Mouse (Mus musculus): ENCODE results near the gene Laptm4a. TPM values are rescaled to one million over a fixed set of nuclear protein-coding genes. Genes with fewer than 3 reads are reported as not detected.

Laptm4a gene
- polyA plus RNA-seq, 1 experiment from 2014 or later: 215 TPM

DNA sequence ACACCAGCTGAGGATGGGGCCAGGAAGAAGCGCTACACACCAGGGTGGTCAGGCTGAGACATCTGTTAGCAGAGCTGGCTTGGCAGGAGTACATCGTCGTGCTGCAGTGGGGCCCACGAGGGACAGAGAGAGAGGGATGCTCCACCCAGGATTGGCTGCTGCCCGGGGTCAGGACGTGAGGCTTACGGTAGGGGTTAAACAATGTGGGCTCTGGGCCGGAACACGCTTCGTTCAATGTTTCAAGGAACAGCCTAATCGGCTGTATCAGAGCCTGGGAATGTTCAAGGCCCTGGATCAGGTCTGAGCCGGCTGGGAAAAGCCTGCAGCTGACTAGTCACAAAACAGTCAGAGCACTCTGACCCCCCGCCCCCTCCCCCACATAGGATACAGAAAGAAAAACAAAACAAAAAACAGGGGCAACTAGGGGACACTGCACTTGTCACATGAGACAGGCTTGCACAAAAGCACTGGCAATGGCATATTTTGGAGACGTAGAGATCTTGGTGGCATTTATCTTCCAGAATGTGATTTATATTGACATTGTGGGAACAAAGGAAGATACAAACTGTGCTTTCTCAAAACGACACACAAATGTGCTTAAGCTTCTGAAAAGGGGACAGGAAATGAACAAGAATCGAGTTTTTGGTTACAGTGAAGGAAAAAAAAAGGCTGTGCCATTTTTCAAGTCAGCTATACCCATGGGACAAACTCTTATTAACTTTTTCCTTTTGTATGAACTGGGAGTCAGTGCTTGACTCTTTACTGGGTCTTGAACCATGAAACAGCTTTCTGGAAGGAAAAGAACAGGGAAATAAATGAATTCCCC is 8.4 kb upstream of the Laptm4a start:
- Histone ChIP-seq H3K4me2 (peak overlapping the region; percentile 33; the same call in 1 of the 2 replicates), H3K27ac (ENCODE audit: low read depth) (peak overlapping the region; percentile 78; the same call in 1 of the 2 replicates), H3K9ac (peak overlapping the region; percentile 30; the same call in 1 of the 2 replicates), H3K4me3 (ENCODE audit: low read depth, low read length) (no peak overlapping the region), H3K27me3 (ENCODE audit: insufficient read depth, low read length) (no peaks in the 10 kb centered on the region), H3K4me1 (ENCODE audit: insufficient read depth) (peaks cover 19% of the 10 kb centered on the region), H3K36me3 (ENCODE audit: insufficient read depth) (no peaks in the 10 kb centered on the region), H3K9me3 (ENCODE audit: low read depth, low read length) (no peaks in the 10 kb centered on the region)
- DNase-seq (peak; percentile 68), ATAC-seq (ENCODE audit: insufficient read depth) (peak; percentile 70)
- WGBS: 14% methylated on average over 16 of the region's 16 CpGs
- no peak for TF ChIP-seq CTCF (IDR thresholded peaks at IDR 0.05; ENCODE audit: low read depth)

DNA sequence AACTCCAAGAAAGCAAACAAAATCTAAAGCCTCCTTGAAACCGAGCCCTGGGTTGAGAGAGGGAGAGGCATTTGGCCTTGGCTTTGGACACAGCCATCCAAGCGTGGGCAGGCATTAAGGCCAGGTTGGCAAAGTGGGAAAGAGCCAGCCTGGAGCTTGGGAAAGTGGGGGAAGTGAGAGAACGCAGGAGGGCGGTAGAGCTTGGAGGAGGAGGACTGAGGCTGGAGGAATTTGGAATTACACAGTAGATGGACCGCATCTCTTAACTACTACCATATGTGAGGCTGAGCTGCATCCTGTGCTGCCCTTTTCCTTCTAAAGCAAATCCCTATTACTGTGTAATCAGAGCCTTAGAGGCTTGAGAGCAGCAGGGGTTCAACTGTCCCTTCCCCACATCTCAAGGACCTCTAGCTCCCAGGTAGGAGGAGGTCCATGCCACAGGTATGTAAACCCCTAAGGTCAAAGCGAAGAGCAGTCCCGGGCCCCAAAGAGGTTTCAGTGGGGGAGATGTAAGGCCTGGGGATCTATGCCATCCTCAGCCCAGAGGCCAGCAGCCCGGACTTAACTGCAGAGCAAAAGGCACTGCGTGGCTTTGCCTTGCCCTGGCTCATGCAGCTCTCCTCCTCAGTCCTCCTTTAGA is 7.6 kb upstream of the Laptm4a start:
- H3K4me1 ChIP-seq (ENCODE audit: insufficient read depth): peaks cover 19% of the 10 kb centered on the region
- no peaks in the 10 kb centered on the region for H3K9me3 ChIP-seq (ENCODE audit: low read depth, low read length)
- TF ChIP-seq CTCF (IDR thresholded peaks at IDR 0.05; ENCODE audit: low read depth): no peak
- peak; percentile 32; the same call in 1 of the 2 replicates for ATAC-seq (ENCODE audit: insufficient read depth)
- H3K4me3 ChIP-seq (ENCODE audit: low read depth, low read length): no peak overlapping the region
- H3K36me3 ChIP-seq (ENCODE audit: insufficient read depth): no peaks in the 10 kb centered on the region
- H3K27me3 ChIP-seq (ENCODE audit: insufficient read depth, low read length): no peaks in the 10 kb centered on the region
- H3K4me2 ChIP-seq: no peak overlapping the region
- H3K9ac ChIP-seq: no peak overlapping the region
- 50% methylated on average over 9 of the region's 9 CpGs for WGBS
- DNase-seq: no peak
- H3K27ac ChIP-seq (ENCODE audit: low read depth): peak overlapping the region; percentile 78; the same call in 1 of the 2 replicates

DNA sequence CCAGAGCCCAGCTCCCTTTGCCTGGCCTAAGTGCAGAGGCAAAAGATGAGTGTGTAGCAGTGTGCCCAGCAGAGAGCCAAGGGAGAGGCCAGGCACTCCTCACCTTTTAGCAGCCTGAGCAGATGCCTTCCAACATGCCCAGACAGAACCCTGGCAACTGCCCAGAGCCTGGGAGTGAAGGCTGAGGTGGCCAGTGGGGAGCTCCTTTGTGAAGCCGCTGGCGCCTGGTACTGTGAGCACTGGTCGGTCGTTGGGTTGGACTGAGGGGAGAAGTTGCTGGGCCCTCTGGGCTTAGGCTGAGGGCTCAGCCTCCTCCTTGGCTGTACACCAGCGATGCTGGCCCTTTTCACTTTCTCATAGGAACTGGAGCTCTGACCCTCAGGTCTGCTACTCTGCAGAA is 5.1 kb upstream of the Laptm4a start:
- Histone ChIP-seq H3K27ac (ENCODE audit: low read depth) (peak overlapping the region; percentile 78), H3K4me2 (no peak overlapping the region; the same call in 1 of the 2 replicates), H3K9ac (0 out of 2 replicates have a peak overlapping the region, but pooled peaks have one; percentile 18), H3K36me3 (ENCODE audit: insufficient read depth) (no peaks in the 10 kb centered on the region), H3K4me1 (ENCODE audit: insufficient read depth) (peaks cover 22% of the 10 kb centered on the region), H3K4me3 (ENCODE audit: low read depth, low read length) (no peak overlapping the region), H3K27me3 (ENCODE audit: insufficient read depth, low read length) (no peaks in the 10 kb centered on the region), H3K9me3 (ENCODE audit: low read depth, low read length) (no peaks in the 10 kb centered on the region)
- DNase-seq (peak; percentile 43), ATAC-seq (ENCODE audit: insufficient read depth) (peak; percentile 7; the same call in 1 of the 2 replicates)
- TF ChIP-seq CTCF (IDR thresholded peaks at IDR 0.05; ENCODE audit: low read depth): no peak
- WGBS: 49% methylated on average over 5 of the region's 5 CpGs

DNA sequence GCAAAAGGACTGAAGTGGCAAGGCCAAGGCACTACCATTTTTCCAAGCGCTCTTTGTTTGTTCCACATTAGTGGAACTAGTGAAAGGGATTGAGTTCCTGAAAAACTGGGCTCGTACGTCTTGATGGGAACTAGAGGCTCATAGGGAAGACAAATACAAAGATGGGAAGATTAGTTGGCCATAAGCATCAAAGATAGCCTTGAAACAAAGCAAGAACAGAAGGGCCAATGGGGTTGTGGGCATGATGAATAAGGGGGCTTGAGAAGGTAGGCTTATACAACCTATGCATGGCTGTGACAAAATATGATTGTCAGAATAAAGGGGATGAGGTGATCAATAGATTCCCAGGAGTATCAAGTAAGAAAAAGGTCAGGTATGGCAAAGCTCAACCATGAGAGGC is 2.2 kb upstream of the Laptm4a start:
- WGBS: 93% methylated on average over 3 of the region's 3 CpGs
- no peaks in the 10 kb centered on the region for H3K9me3 ChIP-seq (ENCODE audit: low read depth, low read length)

DNA sequence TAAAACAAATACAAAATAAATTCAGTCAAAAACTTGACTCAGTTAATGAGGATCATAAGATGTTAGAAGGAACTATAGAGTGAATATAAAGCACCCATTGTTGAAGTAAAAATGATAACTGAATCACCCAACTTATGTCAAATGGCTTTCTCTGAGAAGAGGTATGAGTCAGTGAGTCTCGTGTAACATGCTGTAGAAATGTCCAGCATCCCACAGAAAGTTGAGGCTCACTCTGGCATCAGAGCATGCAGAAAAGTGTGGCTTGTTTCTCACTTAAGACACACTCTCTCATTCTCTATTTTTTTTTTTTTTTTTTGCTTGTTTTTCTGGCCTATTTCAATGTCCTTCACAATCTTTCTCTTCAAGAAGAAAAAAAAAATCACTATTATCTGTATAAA is 469 bp upstream of the Laptm4a start:
- WGBS: 15% methylated on average over 1 of the region's 1 CpGs
- peak overlapping the region; percentile 50 for H3K4me2 ChIP-seq

More for the DNA sequence above, 2.2 kb upstream of the Laptm4a start:
- Histone ChIP-seq H3K4me2 (no peak overlapping the region), H3K4me1 (ENCODE audit: insufficient read depth) (peaks cover 20% of the 10 kb centered on the region), H3K27me3 (ENCODE audit: insufficient read depth, low read length) (no peaks in the 10 kb centered on the region), H3K4me3 (ENCODE audit: low read depth, low read length) (no peak overlapping the region), H3K27ac (ENCODE audit: low read depth) (no peak overlapping the region), H3K9ac (no peak overlapping the region), H3K36me3 (ENCODE audit: insufficient read depth) (0 out of 2 replicates have a peak, but pooled peaks cover 3% of the 10 kb centered on the region)
- no peak for TF ChIP-seq CTCF (IDR thresholded peaks at IDR 0.05; ENCODE audit: low read depth)
- no peak for DNase-seq
- ATAC-seq (ENCODE audit: insufficient read depth): no peak

DNA sequence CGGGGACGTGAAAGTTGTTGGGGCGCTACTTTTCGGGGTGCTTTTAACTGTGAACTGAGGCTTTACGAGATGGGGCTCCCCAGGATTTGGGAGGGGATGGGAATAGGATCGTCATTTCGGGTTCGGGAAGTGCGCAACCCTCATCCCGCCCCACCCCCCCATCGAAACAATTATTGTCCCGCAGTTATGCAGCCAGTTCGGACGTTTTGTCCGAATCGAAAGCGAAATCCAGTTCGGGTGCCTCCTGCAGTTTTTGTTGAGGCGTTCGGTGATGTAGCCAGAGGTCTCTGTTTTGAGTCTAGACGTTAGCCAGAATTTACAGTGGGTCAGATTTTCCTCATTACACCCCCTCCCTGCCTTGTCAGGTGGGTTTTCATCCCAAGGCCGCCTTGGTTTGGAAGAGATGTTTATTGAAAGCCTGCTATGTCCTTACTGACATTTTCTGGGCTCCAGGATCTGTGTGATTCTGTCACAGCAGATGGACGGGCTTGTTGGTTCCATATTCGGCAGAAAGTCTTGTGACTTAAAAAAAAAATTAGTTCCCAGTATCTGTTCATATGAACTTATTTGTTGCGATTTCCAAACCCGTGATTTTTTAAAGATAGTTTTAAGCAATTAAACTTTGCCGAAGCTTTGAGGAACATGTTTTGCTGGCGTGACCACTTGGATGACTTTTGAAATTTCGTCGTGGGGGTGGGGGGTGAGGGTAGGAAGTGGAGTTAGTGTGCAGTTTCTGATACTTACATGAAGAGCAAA is 1.1 kb downstream of the Laptm4a start:
- TF ChIP-seq CTCF (IDR thresholded peaks at IDR 0.05; ENCODE audit: low read depth): no peak
- peak overlapping the region; percentile 84 for H3K4me2 ChIP-seq
- H3K9me3 ChIP-seq (ENCODE audit: low read depth, low read length): no peaks in the 10 kb centered on the region
- peak overlapping the region; percentile 86 for H3K9ac ChIP-seq
- peak overlapping the region; percentile 99 for H3K27ac ChIP-seq (ENCODE audit: low read depth)
- peaks cover 14% of the 10 kb centered on the region for H3K4me1 ChIP-seq (ENCODE audit: insufficient read depth)
- ATAC-seq (ENCODE audit: insufficient read depth) (no peak), DNase-seq (peak; percentile 34)
- no peaks in the 10 kb centered on the region for H3K27me3 ChIP-seq (ENCODE audit: insufficient read depth, low read length)
- WGBS: 1% methylated on average over 30 of the region's 30 CpGs
- peak overlapping the region; percentile 78 for H3K4me3 ChIP-seq (ENCODE audit: low read depth, low read length)
- peaks cover 21% of the 10 kb centered on the region for H3K36me3 ChIP-seq (ENCODE audit: insufficient read depth)

More for the DNA sequence above, 469 bp upstream of the Laptm4a start:
- TF ChIP-seq CTCF (IDR thresholded peaks at IDR 0.05; ENCODE audit: low read depth): no peak
- Histone ChIP-seq H3K4me1 (ENCODE audit: insufficient read depth) (peaks cover 23% of the 10 kb centered on the region), H3K9ac (peak overlapping the region; percentile 86; the same call in 1 of the 2 replicates), H3K9me3 (ENCODE audit: low read depth, low read length) (no peaks in the 10 kb centered on the region), H3K27me3 (ENCODE audit: insufficient read depth, low read length) (no peaks in the 10 kb centered on the region), H3K4me3 (ENCODE audit: low read depth, low read length) (peak overlapping the region; percentile 78), H3K36me3 (ENCODE audit: insufficient read depth) (peaks cover 16% of the 10 kb centered on the region), H3K27ac (ENCODE audit: low read depth) (peak overlapping the region; percentile 99)
- peak; percentile 24 for DNase-seq
- no peak for ATAC-seq (ENCODE audit: insufficient read depth)

Measured in lung, embryonic 14.5 days (tissue).